Mouse (Mus musculus) hindbrain, embryonic 14.5 days (tissue): ENCODE data around the gene Arih1. TPM values are rescaled to one million over a fixed set of nuclear protein-coding genes. Genes with fewer than 3 reads are reported as not detected.

Experiments
- ATAC-seq: fragments of 200-750 bp; cut with Nextera tagmentation; 2 replicates; pipeline ENCODE4 v1.8.0; 2017; ENCODE audit warnings: moderate number of reproducible peaks, mild to moderate bottlenecking, moderate TSS enrichment, moderate library complexity; ENCODE audit not compliant: low FRiP score
- DNase-seq: peaks from one replicate; pipeline ENCODE4 v3.0.0-alpha.2; 2015; ENCODE audit warnings: low spot score
- H3K27ac ChIP-seq: fragments of 300-500 bp; sonication (generic); 2 replicates; pipeline ENCODE4 v1.5.1; 2014; ENCODE audit warnings: mild to moderate bottlenecking, moderate library complexity
- H3K27me3 ChIP-seq: fragments of 300-500 bp; sonication (generic); 2 replicates; pipeline ENCODE4 v1.6.1; 2014; ENCODE audit warnings: mild to moderate bottlenecking, low read length, mixed read lengths; ENCODE audit not compliant: control insufficient read depth, insufficient read depth
- H3K36me3 ChIP-seq: fragments of 300-500 bp; sonication (generic); replicated peaks from 2 replicates; pipeline ENCODE4 v1.6.1; 2014; ENCODE audit not compliant: control insufficient read depth, insufficient read depth
- H3K4me1 ChIP-seq: fragments of 300-500 bp; sonication (generic); replicated peaks from 2 replicates; pipeline ENCODE4 v1.6.1; 2014; ENCODE audit warnings: antibody characterized with exemption, low read length, mixed read lengths; ENCODE audit not compliant: control insufficient read depth, insufficient read depth
- H3K4me2 ChIP-seq: fragments of 300-500 bp; sonication (generic); replicated peaks from 2 replicates; pipeline ENCODE4 v1.6.1; 2014; ENCODE audit warnings: mild to moderate bottlenecking, moderate library complexity
- H3K4me3 ChIP-seq: fragments of 300-500 bp; sonication (generic); replicated peaks from 2 replicates; pipeline ENCODE4 v1.5.1; 2014; ENCODE audit warnings: mild to moderate bottlenecking, low read length
- H3K9ac ChIP-seq: fragments of 300-500 bp; sonication (generic); 2 replicates; pipeline ENCODE4 v1.6.1; 2014
- H3K9me3 ChIP-seq: fragments of 300-500 bp; sonication (generic); 2 replicates; pipeline ENCODE4 v1.6.1; 2016; ENCODE audit warnings: low read length; ENCODE audit not compliant: control insufficient read depth
- WGBS: fragments of 180-500 bp; shearing (Covaris S2); extraction: QIAGEN DNeasy Blood & Tissue Kit; methylation state at CpG from one replicate; pipeline ENCODE4 v1.1.7; 2014; 5-methylcytosine and 5-hydroxymethylcytosine counted together
- polyA plus RNA-seq: library from polyadenylated mRNA; unstranded; fragments of >200 nt; fragmentation: Nextera tagmentation; extraction: Ambion mirVana; gene quantifications from 2 replicates; pipeline ENCODE4 v1.2.1, GENCODE M21; 2014

Gene Arih1
- polyA plus RNA-seq = 16.9 and 18.0 TPM in 2 replicates

DNA sequence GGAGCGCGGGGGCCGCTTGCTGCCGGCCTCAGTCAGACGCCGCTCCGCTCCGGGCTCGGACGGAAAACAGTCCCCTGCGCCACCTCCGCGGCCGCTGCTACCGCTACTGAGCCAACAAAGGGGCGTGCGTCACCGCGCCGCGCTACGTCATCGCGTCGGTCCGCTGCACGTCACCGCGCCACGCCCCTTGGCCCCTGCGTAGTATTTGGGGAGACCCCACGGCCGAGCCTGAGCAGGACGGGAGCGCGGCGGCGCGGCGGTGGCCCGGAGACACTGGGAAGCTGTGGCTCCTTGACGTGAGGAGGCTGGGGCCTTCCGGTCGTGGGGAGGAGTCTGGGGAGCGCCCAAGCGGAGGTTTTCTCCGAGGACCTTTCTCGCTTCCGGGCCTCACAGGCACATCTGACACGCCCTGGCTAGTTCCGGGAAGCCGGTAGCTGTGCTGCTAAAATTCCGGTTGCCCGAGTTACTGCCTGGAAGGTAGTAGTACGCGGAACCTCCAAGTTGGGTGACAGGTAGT, at the start of gene Arih1:
Gene Arih1 (minus strand): TSS at position 70 of the 517 bp plus-strand sequence.
- H3K9me3 ChIP-seq = no peaks in the 10 kb centered on the region
- H3K4me2 ChIP-seq = peak within 1 kb of the TSS; percentile 75
- H3K36me3 ChIP-seq = no peaks in the 10 kb centered on the region
- H3K27ac ChIP-seq = peak within 1 kb of the TSS; percentile 99
- no peaks in the 10 kb centered on the region for H3K27me3 ChIP-seq
- H3K4me3 ChIP-seq = peak within 1 kb of the TSS; percentile 96
- ATAC-seq (peak; percentile 98), DNase-seq (peak; percentile 99)
- peak within 1 kb of the TSS; percentile 99 for H3K9ac ChIP-seq
- peaks cover 32% of the 10 kb centered on the region for H3K4me1 ChIP-seq
- WGBS = under 1% methylated on average over 52 of the region's 56 CpGs

DNA sequence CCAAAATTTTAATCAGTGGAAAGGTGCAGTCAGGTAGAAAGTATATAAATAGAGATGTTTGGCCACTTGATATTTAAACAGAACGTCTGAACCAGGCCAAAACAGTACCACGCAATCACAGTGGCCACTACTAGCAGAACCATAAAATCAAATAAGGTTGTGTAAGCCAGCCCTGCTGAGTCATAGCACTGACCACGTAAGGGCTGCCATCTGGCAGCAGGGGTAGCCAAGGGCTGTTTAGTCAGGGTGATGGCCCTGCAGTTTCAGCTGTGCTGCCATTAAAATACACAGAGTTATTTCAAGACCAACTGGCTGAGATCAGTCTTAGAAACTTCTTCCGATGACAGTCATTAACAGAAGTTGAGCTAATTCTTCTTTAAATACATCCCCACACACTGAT, 47.5 kb upstream of the Arih1 start:
- no peak for ATAC-seq
- WGBS = 84% methylated on average over 4 of the region's 4 CpGs

DNA sequence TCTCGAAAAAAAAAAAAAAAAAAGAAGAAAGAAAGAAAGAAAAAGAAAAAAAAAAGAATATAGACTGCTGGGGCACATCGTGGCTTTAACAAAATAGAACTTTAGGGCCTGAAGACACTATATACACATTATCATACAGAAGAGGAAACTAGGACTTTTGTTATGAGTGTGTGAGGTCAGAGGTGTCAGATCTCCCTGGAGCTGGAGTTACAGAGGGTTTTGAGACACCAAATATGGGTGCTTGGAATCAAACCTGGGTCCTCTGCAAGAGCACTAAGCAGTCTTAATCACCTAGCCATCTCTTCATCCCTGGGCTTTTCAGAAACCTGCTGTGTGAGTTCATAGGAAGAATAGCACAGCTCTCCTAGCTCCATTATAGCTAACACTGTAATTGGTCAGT, 47.0 kb upstream of the Arih1 start:
- H3K36me3 ChIP-seq = no peaks in the 10 kb centered on the region
- no peak overlapping the region for H3K9ac ChIP-seq
- H3K27ac ChIP-seq = no peak overlapping the region
- H3K4me3 ChIP-seq = no peak overlapping the region
- ATAC-seq (no peak), DNase-seq (no peak)
- H3K4me2 ChIP-seq = no peak overlapping the region
- no peaks in the 10 kb centered on the region for H3K9me3 ChIP-seq
- whole genome bisulfite sequencing = 79% methylated on average over 2 of the region's 2 CpGs
- H3K4me1 ChIP-seq = no peaks in the 10 kb centered on the region
- H3K27me3 ChIP-seq = no peaks in the 10 kb centered on the region

More for the DNA sequence above, 47.5 kb upstream of the Arih1 start:
- Histone ChIP-seq H3K9me3 (no peaks in the 10 kb centered on the region), H3K9ac (no peak overlapping the region), H3K27ac (no peak overlapping the region), H3K36me3 (no peaks in the 10 kb centered on the region), H3K4me2 (no peak overlapping the region), H3K27me3 (no peaks in the 10 kb centered on the region), H3K4me1 (peaks cover 2% of the 10 kb centered on the region), H3K4me3 (no peak overlapping the region)
- DNase-seq = no peak

DNA sequence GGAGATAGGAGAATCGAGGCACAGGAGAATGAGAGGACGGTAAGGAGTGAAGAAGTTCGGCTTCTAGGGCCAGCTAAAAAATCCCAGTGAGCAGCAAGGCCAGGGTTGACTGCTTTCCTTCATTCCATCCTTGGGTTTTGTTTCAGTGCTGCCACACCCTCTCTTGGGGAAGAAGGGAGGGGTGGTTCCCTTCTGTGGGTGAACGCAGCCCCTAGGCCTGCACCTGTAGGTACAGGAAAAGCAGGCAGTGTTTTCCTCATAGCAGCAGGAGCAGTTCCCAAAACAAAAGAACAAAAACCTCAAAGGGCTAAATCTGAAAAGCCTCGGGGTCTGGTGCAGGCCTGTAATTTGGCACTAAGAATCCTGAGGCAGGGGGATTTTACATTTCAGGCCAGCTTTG, 45.2 kb upstream of the Arih1 start:
- Histone ChIP-seq H3K4me1 (no peaks in the 10 kb centered on the region), H3K27ac (no peak overlapping the region), H3K9me3 (no peaks in the 10 kb centered on the region), H3K27me3 (no peaks in the 10 kb centered on the region), H3K9ac (no peak overlapping the region), H3K4me2 (no peak overlapping the region), H3K36me3 (no peaks in the 10 kb centered on the region), H3K4me3 (no peak overlapping the region)
- no peak for ATAC-seq
- DNase-seq = no peak
- WGBS = 38% methylated on average over 5 of the region's 5 CpGs

DNA sequence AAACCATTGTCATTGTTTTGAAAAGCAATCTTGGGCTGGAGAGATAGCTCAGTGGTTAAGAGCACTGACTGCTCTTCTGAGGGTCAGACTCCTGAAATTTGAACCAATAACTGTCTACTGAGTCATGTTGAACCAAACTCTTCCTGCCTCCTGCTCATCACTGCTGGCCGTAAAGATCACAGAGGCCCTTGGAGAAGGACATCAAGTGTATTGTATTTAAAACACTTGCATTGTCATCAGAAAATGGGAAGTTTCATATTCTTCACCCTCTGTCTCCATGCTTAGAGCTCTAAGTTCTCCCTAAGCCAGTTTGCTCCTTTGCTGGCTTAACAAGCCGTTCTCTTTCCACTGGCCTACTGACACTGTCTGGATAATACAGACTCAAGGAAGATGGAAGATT, 41.9 kb upstream of the Arih1 start:
- H3K9ac ChIP-seq = no peak overlapping the region
- 94% methylated on average over 2 of the region's 2 CpGs for WGBS
- H3K4me3 ChIP-seq = no peak overlapping the region
- DNase-seq (no peak), ATAC-seq (no peak)
- H3K4me1 ChIP-seq = no peaks in the 10 kb centered on the region
- H3K27ac ChIP-seq = no peak overlapping the region
- no peaks in the 10 kb centered on the region for H3K9me3 ChIP-seq
- no peaks in the 10 kb centered on the region for H3K27me3 ChIP-seq
- no peaks in the 10 kb centered on the region for H3K36me3 ChIP-seq
- H3K4me2 ChIP-seq = no peak overlapping the region

DNA sequence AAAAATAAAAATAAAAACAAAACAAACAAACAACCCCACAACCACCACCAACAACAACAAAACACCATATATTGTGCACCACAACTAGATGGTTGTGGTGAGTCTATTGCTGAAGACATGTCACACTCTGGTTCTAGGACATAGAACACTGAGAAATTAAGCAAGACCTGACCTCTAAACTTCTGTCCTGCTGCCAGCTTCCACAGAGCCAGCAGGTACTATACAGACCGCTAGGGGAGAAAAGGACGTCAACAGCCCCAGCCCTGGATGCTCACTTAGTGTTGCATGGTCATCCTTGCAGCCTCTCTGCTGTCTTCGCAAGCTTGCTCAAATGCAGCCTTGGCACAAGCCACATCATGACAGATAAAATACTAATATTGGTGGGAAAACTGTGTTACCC, 41.2 kb upstream of the Arih1 start:
- H3K27ac ChIP-seq = no peak overlapping the region
- DNase-seq (no peak), ATAC-seq (no peak)
- H3K4me2 ChIP-seq = no peak overlapping the region
- H3K4me1 ChIP-seq = no peaks in the 10 kb centered on the region
- H3K9me3 ChIP-seq = no peaks in the 10 kb centered on the region
- 91% methylated on average over 3 of the region's 3 CpGs for whole genome bisulfite sequencing
- H3K9ac ChIP-seq = no peak overlapping the region
- H3K27me3 ChIP-seq = no peaks in the 10 kb centered on the region
- no peaks in the 10 kb centered on the region for H3K36me3 ChIP-seq
- no peak overlapping the region for H3K4me3 ChIP-seq

DNA sequence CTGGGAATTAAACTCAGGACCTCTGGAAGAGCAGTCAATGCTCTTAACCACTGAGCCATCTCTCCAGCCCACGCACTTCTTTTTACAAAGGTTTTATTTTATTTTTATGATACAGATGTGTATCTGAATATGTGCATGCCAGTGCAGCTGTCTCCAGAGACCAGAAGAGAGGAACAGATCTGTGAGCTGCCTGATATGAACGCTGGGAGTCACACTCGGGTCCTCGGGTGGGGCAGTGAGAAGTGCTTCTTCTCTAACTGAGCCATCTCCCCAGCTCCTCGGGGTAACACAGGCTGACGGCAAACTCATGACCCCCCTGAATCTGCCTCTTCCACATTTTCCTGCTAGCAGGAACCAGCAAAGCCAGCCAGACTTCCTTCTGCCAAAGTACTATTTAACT, 40.3 kb upstream of the Arih1 start:
- 88% methylated on average over 6 of the region's 6 CpGs for WGBS
- Histone ChIP-seq H3K27ac (no peak overlapping the region), H3K27me3 (no peaks in the 10 kb centered on the region), H3K9ac (no peak overlapping the region), H3K4me1 (no peaks in the 10 kb centered on the region), H3K4me3 (no peak overlapping the region), H3K4me2 (no peak overlapping the region), H3K9me3 (no peaks in the 10 kb centered on the region), H3K36me3 (no peaks in the 10 kb centered on the region)
- ATAC-seq (no peak), DNase-seq (no peak)

DNA sequence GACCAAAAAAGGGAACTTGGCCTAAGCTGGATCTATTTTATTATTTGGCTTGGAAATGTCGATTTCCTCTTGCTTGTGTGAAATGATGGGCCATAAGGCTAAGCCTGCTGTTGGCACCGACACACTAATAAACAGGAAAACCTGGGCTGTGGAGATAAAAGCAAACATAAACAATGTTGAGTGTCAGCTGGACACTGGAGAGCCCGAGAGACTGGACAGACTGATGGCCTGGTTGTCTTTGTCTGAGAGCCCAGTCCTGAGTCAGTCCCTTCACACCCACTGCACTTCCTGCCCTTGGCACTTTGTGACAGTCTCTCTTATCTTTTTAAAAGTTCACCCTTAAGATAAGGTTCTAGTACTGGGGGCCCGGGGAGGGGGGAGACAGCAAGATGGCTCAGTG, 36.5 kb upstream of the Arih1 start:
- Histone ChIP-seq H3K4me3 (no peak overlapping the region), H3K36me3 (no peaks in the 10 kb centered on the region), H3K4me1 (no peaks in the 10 kb centered on the region), H3K27ac (no peak overlapping the region), H3K9me3 (no peaks in the 10 kb centered on the region), H3K27me3 (no peaks in the 10 kb centered on the region), H3K9ac (no peak overlapping the region), H3K4me2 (no peak overlapping the region)
- no peak for DNase-seq
- no peak for ATAC-seq
- 76% methylated on average over 4 of the region's 4 CpGs for WGBS

DNA sequence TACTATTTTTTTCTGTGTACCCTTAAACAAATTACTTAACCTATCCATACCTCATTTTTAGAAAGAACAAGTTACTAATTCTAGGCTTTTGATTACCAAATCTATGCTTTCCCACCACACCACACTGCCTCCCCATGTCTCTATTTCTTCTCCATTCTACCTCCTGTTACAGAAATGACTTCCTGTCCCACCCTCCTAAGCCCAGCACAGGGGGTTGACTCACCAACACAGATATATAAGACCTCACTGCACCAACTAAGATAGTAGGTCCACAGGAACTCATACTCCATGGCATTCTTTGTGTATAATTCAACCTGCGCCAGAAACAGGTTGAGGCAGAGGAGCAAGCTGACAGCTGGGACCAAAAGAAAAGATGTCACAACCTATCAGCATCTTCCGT, 33.0 kb upstream of the Arih1 start:
- H3K27ac ChIP-seq = no peak overlapping the region
- no peak overlapping the region for H3K4me3 ChIP-seq
- DNase-seq = no peak
- no peak overlapping the region for H3K9ac ChIP-seq
- H3K36me3 ChIP-seq = no peaks in the 10 kb centered on the region
- WGBS = 86% methylated on average over 2 of the region's 2 CpGs
- no peaks in the 10 kb centered on the region for H3K9me3 ChIP-seq
- no peaks in the 10 kb centered on the region for H3K27me3 ChIP-seq
- H3K4me2 ChIP-seq = no peak overlapping the region
- H3K4me1 ChIP-seq = no peaks in the 10 kb centered on the region
- no peak for ATAC-seq

DNA sequence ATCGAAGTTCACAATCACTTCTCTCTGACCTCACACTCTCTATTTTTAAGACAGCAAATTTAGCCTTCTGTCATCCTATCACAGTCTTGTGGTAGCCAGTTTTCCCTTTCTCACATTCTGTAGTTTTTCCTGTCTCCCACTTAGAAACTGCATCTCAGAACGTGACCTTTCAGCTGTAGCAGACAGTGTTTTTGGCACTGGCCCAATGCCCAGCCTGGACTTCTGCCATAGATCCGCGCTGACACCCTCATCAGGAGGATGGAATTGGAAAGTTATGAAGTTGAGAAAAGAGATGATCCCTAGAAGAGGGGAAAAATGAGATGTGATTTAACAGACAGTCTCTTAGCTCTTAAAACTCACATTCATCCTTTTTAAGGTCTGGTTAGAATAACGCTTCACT, 32.6 kb upstream of the Arih1 start:
- Histone ChIP-seq H3K27ac (no peak overlapping the region), H3K4me3 (no peak overlapping the region), H3K9ac (no peak overlapping the region), H3K27me3 (no peaks in the 10 kb centered on the region), H3K36me3 (no peaks in the 10 kb centered on the region), H3K4me1 (no peaks in the 10 kb centered on the region), H3K9me3 (no peaks in the 10 kb centered on the region), H3K4me2 (no peak overlapping the region)
- WGBS = 74% methylated on average over 5 of the region's 5 CpGs
- no peak for ATAC-seq
- DNase-seq = no peak
